Mouse (Mus musculus): Measurements from ENCODE around the gene Cpa5. TPM values are rescaled to one million over a fixed set of nuclear protein-coding genes. Genes with fewer than 3 reads are reported as not detected.

Gene Cpa5
- total and polyA plus RNA-seq, 3 experiments = not detected

GRCm38 (mm10) chr6:30657279-30657678 lies 46.5 kb downstream of the Cpa5 start:
- in situ Hi-C loops (cut with MboI; ENCODE audit: low pct_ligation_motif_present, low pct_unique_long_range_greater_than_20kb, low sequenced_read_pairs) (no loop called here), dilution Hi-C loops (cut with MboI; ENCODE audit: extremely low pct_ligation_motif_present, extremely low pct_unique_long_range_greater_than_20kb, low sequenced_read_pairs) (no loop called here)
- no peak for DNase-seq (ENCODE audit: extremely low read depth)
- no peak overlapping the region for H3K4me2 ChIP-seq (ENCODE audit: insufficient read depth, low read depth, poor library complexity, severe bottlenecking)
- TF ChIP-seq POLR2A (IDR thresholded peaks at IDR 0.05; ENCODE audit: low read depth, low read length) (no peak), CHD1 (IDR thresholded peaks at IDR 0.05; ENCODE audit: low read depth, low read length) (no peak), ZMIZ1 (IDR thresholded peaks at IDR 0.05; ENCODE audit: low read depth, low read length) (no peak), USF1 (IDR thresholded peaks at IDR 0.05; ENCODE audit: low read depth, low read length) (no peak), POLR2AphosphoS2 (IDR thresholded peaks at IDR 0.05; ENCODE audit: low read depth, low read length) (no peak), ELF1 (IDR thresholded peaks at IDR 0.05; ENCODE audit: low read depth, low read length) (no peak), UBTF (IDR thresholded peaks at IDR 0.05; ENCODE audit: low read depth, low read length) (no peak), CTCF (conservative IDR thresholded peaks at IDR 0.05 in 1 of 2, IDR thresholded peaks at IDR 0.05 in 1 of 2; ENCODE audit: low read depth in 2 of 2, low read length in 2 of 2) (no peak), KAT2A (IDR thresholded peaks at IDR 0.05; ENCODE audit: insufficient replicate concordance, low read length) (no peak), NRF1 (IDR thresholded peaks at IDR 0.05; ENCODE audit: low read depth, low read length) (no peak), PAX5 (IDR thresholded peaks at IDR 0.05; ENCODE audit: low read length) (no peak), MEF2A (IDR thresholded peaks at IDR 0.05; ENCODE audit: borderline replicate concordance, low read depth, low read length) (no peak), ZKSCAN1 (IDR thresholded peaks at IDR 0.05; ENCODE audit: borderline replicate concordance, low read depth, low read length) (no peak), JUND (conservative IDR thresholded peaks at IDR 0.05; ENCODE audit: low read depth, low read length) (no peak), ZNF384 (IDR thresholded peaks at IDR 0.05; ENCODE audit: low read depth, low read length) (no peak)
- no peak overlapping the region for H3K27ac ChIP-seq (ENCODE audit: insufficient read depth, low read depth)
- no peaks in the 10 kb centered on the region for H3K27me3 ChIP-seq (replicated peaks)
- no peaks in the 10 kb centered on the region for H3K9me3 ChIP-seq (replicated peaks; ENCODE audit: low read length)
- no peaks in the 10 kb centered on the region for H3K79me2 ChIP-seq (replicated peaks; ENCODE audit: control insufficient read depth, extremely low read depth, insufficient read depth, poor library complexity, severe bottlenecking)
- H3K4me3 ChIP-seq (replicated peaks in 1 of 3; ENCODE audit: low read depth in 2 of 3, low read length in 2 of 3, poor library complexity in 1 of 3) = no peak overlapping the region
- no peak overlapping the region for H3K9ac ChIP-seq (ENCODE audit: insufficient read depth, low read depth)
- peaks cover 0 to 30% of the 10 kb centered on the region in 2 experiments for H3K36me3 ChIP-seq (replicated peaks in 1 of 2; ENCODE audit: control insufficient read depth in 1 of 2, insufficient read depth in 1 of 2, low read length in 1 of 2)
- H3K4me1 ChIP-seq (ENCODE audit: control insufficient read depth in 1 of 2, insufficient read depth in 2 of 2) = peaks cover 0 to 14% of the 10 kb centered on the region in 2 experiments; a peak in 1 of 4 replicates

- Histone ChIP-seq H3K9me3 (replicated peaks; ENCODE audit: low read length) (no peaks in the 10 kb centered on the region), H3K4me1 (ENCODE audit: control insufficient read depth in 1 of 2, insufficient read depth in 2 of 2) (peaks cover 0 to 14% of the 10 kb centered on the region in 2 experiments; a peak in 1 of 4 replicates), H3K27me3 (replicated peaks) (no peaks in the 10 kb centered on the region), H3K9ac (ENCODE audit: insufficient read depth, low read depth) (no peak overlapping the region), H3K79me2 (replicated peaks; ENCODE audit: control insufficient read depth, extremely low read depth, insufficient read depth, poor library complexity, severe bottlenecking) (no peaks in the 10 kb centered on the region), H3K4me3 (replicated peaks in 1 of 3; ENCODE audit: low read depth in 2 of 3, low read length in 2 of 3, poor library complexity in 1 of 3) (no peak overlapping the region), H3K4me2 (ENCODE audit: insufficient read depth, low read depth, poor library complexity, severe bottlenecking) (no peak overlapping the region), H3K27ac (ENCODE audit: insufficient read depth, low read depth) (no peak overlapping the region), H3K36me3 (replicated peaks in 1 of 2; ENCODE audit: control insufficient read depth in 1 of 2, insufficient read depth in 1 of 2, low read length in 1 of 2) (peaks cover 0 to 30% of the 10 kb centered on the region in 2 experiments)
- TF ChIP-seq GABPA (IDR thresholded peaks at IDR 0.05; ENCODE audit: insufficient replicate concordance, low read depth, low read length) (no peak), NELFE (IDR thresholded peaks at IDR 0.05; ENCODE audit: low read depth, low read length) (no peak), SMC3 (IDR thresholded peaks at IDR 0.05; ENCODE audit: low read depth, low read length) (no peak)
- in situ Hi-C loops (cut with MboI; ENCODE audit: low pct_ligation_motif_present, low pct_unique_long_range_greater_than_20kb, low sequenced_read_pairs) (no loop called here), dilution Hi-C loops (cut with MboI; ENCODE audit: extremely low pct_ligation_motif_present, extremely low pct_unique_long_range_greater_than_20kb, low sequenced_read_pairs) (no loop called here)
- DNase-seq (ENCODE audit: extremely low read depth) = no peak
These were observed 47.8 kb downstream of the Cpa5 start for GRCm38 (mm10) chr6:30658619-30659018.
